Mouse (Mus musculus) cerebellum, adult 2 months (tissue): ENCODE measurements around the gene Cfap299.

ENCODE experiments used
- CTCF ChIP-seq: fragments of 200-500 bp; IDR thresholded peaks from 2 replicates; pipeline ENCODE4 v1.5.1; 2011; ENCODE audit warnings: low read depth, mild to moderate bottlenecking, control low read depth, low read length, moderate library complexity, borderline replicate concordance; ENCODE audit not compliant: insufficient read depth
- POLR2A ChIP-seq: fragments of 200-500 bp; IDR thresholded peaks from 2 replicates; pipeline ENCODE4 v1.6.1; 2011; ENCODE audit warnings: low read length, control low read depth, borderline replicate concordance; ENCODE audit not compliant: insufficient read depth

GRCm38 (mm10) chr5:98483507-98483906 is 154.4 kb downstream of the Cfap299 start:
- TF ChIP-seq CTCF (no peak), POLR2A (no peak)
